In the genomic region with DNA sequence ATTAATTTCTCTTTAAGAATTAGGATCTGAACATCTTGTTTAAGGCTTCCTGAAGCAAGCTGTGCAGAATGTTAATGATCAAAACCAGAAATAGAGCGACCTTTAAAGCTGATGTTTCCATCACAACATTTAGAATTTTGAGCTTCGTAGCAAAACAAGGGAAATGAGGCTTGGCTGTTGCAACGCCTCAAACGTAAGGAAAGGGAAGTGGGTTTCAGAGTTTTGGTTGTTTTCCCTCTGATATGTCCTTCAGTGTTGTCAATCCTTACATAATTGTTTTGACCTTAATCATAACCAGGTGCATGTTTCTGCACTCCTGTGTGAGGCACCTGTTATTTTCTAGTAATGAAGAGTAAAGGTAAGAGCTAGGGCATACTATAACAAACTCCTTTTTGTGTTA, we compare ENCODE assay signal across 14 mouse cellular contexts.
"Had no signal": no experiment of that assay in that cellular context is flagged by ENCODE, and none has a peak within 500 bp of the region (broad histone marks: within the 10 kb centered on the region; RNA-seq: fewer than 3 reads in every experiment).

No protein-coding gene starts in this region.

- DNase-seq: lung, adult 18-20 months; lung, embryonic 14.5 days; lung, postnatal 10 days; lung, postnatal 4 days; midbrain, embryonic 14.5 days; retina, postnatal 1 day; right cerebral cortex, adult 18-20 months; right cerebral cortex, postnatal 25 days; right cerebral cortex, postnatal 4 days; spleen, adult 18-20 months; thymus, adult 18-20 months; thymus, postnatal 14 days; thymus, postnatal 36 days had no signal

- ATAC-seq: midbrain, embryonic 16.5 days had no signal
